Mouse (Mus musculus) mesoderm, embryonic 11.5 days (tissue): ENCODE data around the gene Wwox.

Source experiments
- DNase-seq: peaks from one replicate; pipeline ENCODE4 v3.0.0-alpha.2; 2012; ENCODE audit warnings: low read depth, low spot score

Gene Wwox

DNA sequence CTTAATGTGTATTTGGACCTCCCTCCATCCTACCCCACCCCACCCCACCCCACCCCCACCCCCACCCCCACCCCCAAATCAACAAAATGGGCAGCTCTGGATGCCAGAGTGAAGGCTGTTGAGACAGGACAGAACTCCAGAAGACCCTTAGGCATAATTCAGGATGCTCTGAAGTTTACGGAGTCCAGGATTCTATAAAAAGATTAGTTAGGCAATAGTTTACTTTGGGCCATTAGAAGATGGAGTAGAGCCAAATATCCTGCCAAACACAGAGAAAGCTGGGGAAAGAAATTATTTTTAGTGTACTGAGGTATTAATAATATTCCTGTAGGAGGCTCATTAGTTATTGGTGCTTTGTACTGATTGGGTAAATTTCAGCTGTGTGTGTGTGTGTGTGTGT lies 523.0 kb downstream of the Wwox start:
- DNase-seq, result no peak

DNA sequence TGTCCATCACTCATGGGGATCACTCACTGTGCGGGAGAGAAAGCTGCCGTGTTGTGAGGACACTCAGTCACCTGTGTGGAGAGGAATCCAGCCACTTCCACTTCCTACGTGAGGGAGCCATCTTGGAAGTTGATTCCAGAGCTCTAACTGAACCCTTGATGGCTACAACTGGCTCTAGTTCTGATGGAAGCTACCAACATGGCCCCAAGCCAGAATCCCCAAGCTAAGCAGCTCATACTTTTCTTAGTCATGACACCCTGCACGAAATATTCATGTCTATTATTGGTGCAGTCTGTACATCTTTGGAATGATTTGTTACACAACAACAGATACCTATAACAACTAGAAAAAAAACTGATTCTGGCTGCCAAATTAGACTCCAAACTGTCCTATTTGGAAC lies 523.8 kb downstream of the Wwox start:
- no peak for DNase-seq

GRCm38 (mm10) chr8:114964206-114964605 lies 524.8 kb downstream of the Wwox start:
- DNase-seq, result no peak

- no peak for DNase-seq
These were observed 529.4 kb downstream of the Wwox start for GRCm38 (mm10) chr8:114968842-114969241.

GRCm38 (mm10) chr8:114971378-114971777 lies 531.9 kb downstream of the Wwox start:
- peak; percentile 78 for DNase-seq

DNA sequence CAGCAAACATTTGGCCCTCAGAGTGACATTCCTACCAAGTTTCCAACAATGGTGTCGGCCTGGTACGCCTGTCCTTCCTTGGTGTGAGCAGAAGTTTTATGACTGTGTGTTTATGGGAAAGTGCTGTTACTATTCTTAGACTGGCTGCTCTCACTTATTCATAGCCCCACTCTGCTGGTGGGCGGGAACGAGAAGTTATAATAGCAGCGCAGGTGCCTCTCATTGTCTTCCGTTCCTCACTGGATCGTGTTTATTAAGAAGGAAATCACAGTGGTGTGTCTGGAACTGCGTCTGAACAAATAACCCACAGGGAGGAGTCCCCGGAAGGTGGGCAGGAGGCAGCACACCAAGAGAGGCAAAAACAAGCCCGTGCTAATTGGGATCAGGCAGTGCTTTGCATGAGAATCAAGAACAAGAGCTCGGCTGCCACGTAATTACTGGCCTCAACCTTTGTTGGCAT lies 533.6 kb downstream of the Wwox start:
- DNase-seq, result no peak

GRCm38 (mm10) chr8:114974336-114974950 lies 535.0 kb downstream of the Wwox start:
- no peak for DNase-seq

- DNase-seq, result no peak
These were observed 538.3 kb downstream of the Wwox start for GRCm38 (mm10) chr8:114977746-114978145.

GRCm38 (mm10) chr8:114978206-114978960 lies 538.9 kb downstream of the Wwox start:
- DNase-seq, result no peak

DNA sequence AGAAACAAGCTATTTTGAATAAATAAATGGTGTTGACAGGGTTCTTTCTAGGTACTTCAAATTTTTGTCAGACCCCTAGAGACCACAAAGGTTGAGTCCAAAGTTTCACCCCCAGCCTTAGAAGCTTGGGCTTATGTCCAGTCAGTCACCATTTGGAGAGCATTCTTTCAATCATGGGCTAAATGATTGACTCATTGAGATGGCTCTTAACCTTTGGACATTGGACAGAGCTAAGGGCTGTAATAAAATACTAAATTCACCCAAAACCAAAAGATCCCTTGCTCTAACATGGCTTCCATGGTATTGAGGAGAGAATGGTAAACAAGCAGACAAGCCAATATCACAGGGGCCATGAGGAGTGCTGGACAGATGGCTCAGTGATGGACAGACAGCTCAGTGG lies 540.2 kb downstream of the Wwox start:
- DNase-seq, result no peak

- no peak for DNase-seq
These were observed 543.3 kb downstream of the Wwox start for GRCm38 (mm10) chr8:114982762-114983161.

DNA sequence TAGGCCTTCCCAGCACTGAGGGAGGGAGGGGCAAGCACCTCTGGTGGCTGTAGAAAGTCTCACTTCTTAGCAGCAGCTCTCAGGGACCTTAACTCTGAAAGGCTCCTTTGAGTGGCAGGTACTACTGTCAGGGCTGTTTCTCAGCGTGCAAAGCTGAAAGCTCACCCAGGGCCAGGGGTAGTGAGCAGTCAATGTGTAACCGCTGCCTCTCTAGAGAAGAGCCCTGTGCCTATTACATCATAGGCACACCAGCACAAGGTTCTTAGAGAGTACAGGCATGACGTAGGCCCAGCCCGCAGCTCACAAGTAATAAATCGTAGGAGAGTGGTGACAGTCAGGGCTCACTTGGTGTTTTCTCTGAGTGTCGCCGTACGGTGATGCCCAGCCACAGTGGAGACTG lies 545.0 kb downstream of the Wwox start:
- no peak for DNase-seq

DNA sequence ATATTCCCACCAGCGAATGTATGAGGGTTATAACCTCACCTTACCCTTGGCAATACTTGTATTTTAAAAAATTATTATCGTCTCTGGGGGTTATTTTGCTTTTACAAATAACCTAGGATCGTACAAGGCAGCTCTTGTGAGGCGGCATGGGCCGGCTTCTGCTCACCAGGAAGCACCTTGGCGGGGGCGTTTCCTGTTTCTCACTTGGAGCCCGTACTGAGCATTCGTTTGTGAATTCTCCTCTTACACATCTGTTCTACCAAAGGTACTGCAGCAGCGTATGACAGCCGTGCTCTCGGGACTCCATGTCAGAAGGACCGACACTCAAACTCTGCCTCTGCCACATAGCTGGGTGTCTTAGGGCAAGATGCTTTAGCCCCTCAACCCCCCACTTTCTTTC lies 546.5 kb downstream of the Wwox start:
- no peak for DNase-seq

DNA sequence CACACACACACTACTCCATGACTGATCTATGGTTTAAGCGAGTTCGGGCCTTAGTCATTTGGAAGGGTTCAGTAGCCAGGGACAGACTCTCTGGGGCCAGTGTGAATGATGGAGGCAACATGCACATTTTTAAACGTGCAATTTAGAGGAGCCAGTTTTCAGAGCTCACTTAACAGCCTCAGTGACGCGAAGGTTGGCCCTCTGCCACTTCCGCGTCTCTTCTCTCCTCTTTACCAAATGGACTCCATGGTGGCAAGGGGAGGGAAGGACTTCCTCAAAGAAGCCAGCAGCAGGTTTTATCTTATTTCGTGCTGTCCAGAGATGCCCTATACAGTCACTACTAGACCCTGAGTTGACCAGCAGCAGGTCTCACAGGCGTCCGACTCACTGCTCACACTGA lies 547.5 kb downstream of the Wwox start:
- DNase-seq, result no peak

DNA sequence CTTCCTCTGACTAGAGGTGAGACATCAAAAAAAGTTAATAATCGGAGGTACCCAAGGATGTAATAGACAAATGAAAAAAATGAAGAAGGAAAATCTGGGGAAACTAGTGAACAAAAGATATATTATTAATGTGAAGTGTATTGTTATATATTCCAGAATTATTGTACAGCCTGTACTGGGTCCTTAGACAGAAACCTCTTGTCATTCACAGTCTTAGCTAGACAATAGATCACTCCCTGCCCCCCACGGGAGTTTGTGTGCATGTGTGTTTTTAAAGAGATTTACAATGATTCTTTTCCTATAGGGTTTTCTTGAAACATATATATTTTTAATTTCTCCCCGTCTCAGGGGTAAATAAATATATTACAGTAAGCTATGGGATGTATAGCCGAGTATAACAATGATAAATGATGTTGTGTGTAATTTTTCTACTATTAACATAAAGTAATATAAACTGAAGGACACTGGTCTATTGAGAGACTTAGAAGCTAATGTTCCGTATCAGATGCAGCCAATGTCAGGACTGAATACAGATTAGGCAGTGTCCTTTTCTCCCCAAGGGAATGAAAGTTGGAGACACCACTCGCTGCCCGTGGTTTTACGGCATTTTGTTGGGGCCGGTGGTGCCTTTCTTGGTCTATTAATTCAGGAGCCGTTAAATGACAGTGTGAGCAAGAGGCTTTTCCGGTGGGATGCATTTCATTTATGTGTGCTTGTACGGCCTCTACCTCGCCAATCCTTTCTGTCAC lies 551.6 kb downstream of the Wwox start:
- peak; percentile 73 for DNase-seq

DNA sequence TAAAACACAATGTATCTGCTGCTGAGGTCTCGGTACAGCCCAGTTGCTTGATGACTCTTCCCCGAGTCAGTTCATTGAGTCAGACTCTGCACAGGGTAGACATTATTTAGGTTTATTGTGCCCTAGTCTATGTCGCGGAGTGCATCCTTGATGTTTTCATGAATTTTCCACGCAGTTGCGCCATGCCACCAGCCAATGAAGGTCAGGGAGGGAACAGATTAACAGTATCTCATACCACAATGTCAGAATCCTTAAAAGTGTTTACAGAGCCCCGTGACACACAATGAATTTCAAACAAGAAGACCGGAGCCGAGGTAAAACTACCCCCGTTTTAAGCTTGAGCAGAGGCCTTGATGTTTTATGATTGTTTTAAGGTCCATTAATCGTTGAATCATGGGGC lies 561.3 kb downstream of the Wwox start:
- DNase-seq, result no peak

DNA sequence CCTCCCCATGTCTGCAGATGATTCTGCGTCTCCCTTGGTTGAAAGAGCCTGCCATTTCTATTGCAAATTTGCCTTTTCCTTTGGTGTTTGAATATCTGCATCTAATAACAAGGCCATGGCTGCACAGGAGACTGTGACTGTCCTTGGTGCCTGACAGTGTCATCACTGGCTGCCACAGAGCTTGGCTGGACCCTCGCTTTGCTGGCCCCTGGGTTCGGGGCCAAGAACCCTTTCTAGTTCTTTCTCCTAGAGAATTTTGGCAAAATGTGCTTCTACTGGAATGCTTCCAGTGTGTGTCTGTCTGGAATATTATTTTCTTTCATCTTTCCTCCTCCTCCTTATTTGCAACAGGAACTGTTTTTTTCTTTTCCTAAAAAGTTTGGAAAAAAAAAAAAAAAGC lies 565.6 kb downstream of the Wwox start:
- DNase-seq, result no peak

GRCm38 (mm10) chr8:115006561-115006960 lies 567.1 kb downstream of the Wwox start:
- peak; percentile 63 for DNase-seq

GRCm38 (mm10) chr8:115007280-115007679 lies 567.8 kb downstream of the Wwox start:
- no peak for DNase-seq

DNA sequence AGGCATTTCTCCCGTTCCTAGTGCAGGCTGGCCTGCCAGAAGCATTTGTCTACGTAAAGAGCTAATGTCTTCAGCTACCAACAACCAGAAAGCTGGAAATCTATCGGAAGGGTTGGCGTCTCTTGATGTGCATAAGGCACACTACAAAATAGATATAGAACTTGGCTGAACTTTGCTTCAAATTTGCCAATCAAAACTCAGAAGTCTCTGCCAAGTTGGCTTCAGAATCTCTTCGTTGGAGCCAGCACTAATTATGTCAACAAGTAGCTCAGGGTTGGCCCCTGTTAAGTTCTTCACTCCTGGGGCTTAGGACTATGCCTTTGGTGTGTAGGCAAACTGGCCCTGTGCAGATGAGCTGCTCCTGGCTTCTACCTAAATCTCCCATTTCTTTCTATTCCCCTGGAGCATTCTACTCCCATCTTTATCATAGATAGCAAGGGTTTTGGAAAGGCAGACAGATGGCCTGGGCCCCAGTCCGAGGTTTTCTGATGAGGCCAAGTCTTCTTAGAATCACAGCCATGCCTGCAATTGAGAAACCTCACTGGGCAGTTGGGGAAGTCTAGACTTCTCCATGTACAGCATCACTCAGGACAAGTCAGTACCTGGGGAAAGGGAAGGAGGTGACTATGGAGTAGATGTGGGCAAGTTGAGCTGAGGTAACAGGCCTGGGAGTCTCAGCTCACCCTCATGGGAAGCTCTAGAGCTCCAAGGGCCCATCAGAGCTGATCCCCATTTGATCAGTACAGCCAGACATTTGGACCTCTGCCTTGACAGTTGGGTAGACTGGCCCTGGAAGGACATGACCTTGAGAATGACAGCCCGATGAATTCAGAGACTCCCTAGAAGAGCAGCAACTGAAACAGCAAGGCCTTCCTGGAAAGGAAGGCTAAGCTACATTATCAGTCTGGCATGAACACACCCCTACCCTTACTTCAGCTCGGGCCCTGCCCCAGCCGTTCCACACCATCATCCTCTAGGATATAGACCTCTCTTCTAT lies 569.5 kb downstream of the Wwox start:
- no peak for DNase-seq
